Mouse (Mus musculus) lung, postnatal 0 days (tissue): ENCODE data around the gene Tbrg1.

Experiments used
- CTCF ChIP-seq: IDR thresholded peaks from 2 replicates; pipeline ENCODE4 v1.5.1; 2016; ENCODE audit warnings: antibody characterized with exemption, mild to moderate bottlenecking
- EP300 ChIP-seq: IDR thresholded peaks from 2 replicates; pipeline ENCODE4 v1.6.1; 2016; ENCODE audit warnings: antibody characterized with exemption, mild to moderate bottlenecking, control low read depth

- TF ChIP-seq EP300 (no peak), CTCF (no peak)
These were observed 33.1 kb downstream of the Tbrg1 start for GRCm38 (mm10) chr9:37623981-37624380.
